Mouse (Mus musculus) spleen, adult 2 months (tissue): ENCODE data around the gene Mcoln3. TPM values are rescaled to one million over a fixed set of nuclear protein-coding genes. Genes with fewer than 3 reads are reported as not detected.

Experiments
- DNase-seq, 2 experiments: peaks; one replicate each; pipeline versions ENCODE4 v3.0.0 to v3.0.0-alpha.2; 2012 to 2021; ENCODE audit warnings: low spot score in 2 of 2, low read depth in 1 of 2
- H3K27ac ChIP-seq: fragments of 200-500 bp; 2 replicates; pipeline ENCODE4 v1.5.1; 2012; ENCODE audit warnings: low read length, inconsistent platforms; ENCODE audit not compliant: insufficient read depth
- H3K27me3 ChIP-seq: fragments of 200-500 bp; 2 replicates; pipeline ENCODE4 v1.6.1; 2012; ENCODE audit warnings: mild to moderate bottlenecking, moderate library complexity, low read length, inconsistent platforms; ENCODE audit not compliant: control insufficient read depth, insufficient read depth
- H3K36me3 ChIP-seq: fragments of 200-500 bp; 2 replicates; pipeline ENCODE4 v1.6.1; 2012; ENCODE audit warnings: mild to moderate bottlenecking, low read length, inconsistent platforms; ENCODE audit not compliant: control insufficient read depth, insufficient read depth
- H3K4me1 ChIP-seq: fragments of 200-500 bp; 2 replicates; pipeline ENCODE4 v1.6.1; 2011; ENCODE audit warnings: inconsistent platforms; ENCODE audit not compliant: control insufficient read depth, insufficient read depth, insufficient read length
- H3K4me3 ChIP-seq: fragments of 200-500 bp; 2 replicates; pipeline ENCODE4 v1.5.1; 2011; ENCODE audit warnings: mild to moderate bottlenecking, inconsistent platforms; ENCODE audit not compliant: insufficient read depth, insufficient read length; ENCODE audit errors: extremely low read depth
- CTCF ChIP-seq: fragments of 200-500 bp; IDR thresholded peaks from 2 replicates; pipeline ENCODE4 v1.5.1; 2011; ENCODE audit warnings: mild to moderate bottlenecking, inconsistent platforms; ENCODE audit not compliant: insufficient read depth, insufficient read length, insufficient replicate concordance; ENCODE audit errors: extremely low read depth
- POLR2A ChIP-seq: fragments of 200-500 bp; IDR thresholded peaks from 2 replicates; pipeline ENCODE4 v1.6.1; 2011; ENCODE audit warnings: low read depth, low read length, inconsistent platforms
- WGBS: fragments of 180-500 bp; shearing (Covaris S2); methylation state at CpG from one replicate; pipeline ENCODE4 v1.1.7; 2018; 5-methylcytosine and 5-hydroxymethylcytosine counted together
- polyA plus RNA-seq: library from polyadenylated mRNA; depleted of rRNA; stranded (reverse); fragments of >200 nt; gene quantifications from 2 replicates; pipeline ENCODE4 v1.2.3, GENCODE M21; 2012; rRNA removed

Mcoln3 gene
- polyA plus RNA-seq, 1 experiment, result 4.1 TPM

GRCm38 (mm10) chr3:146184992-146185657 is 67.9 kb downstream of the Mcoln3 start:
- Histone ChIP-seq H3K4me3 (no peak overlapping the region), H3K27me3 (no peaks in the 10 kb centered on the region), H3K36me3 (peaks cover 3% of the 10 kb centered on the region; the same call in 1 of the 2 replicates), H3K27ac (no peak overlapping the region), H3K4me1 (no peaks in the 10 kb centered on the region)
- WGBS, result 61% methylated on average over 13 of the region's 13 CpGs
- peak; percentile 24 to 41 for DNase-seq
- TF ChIP-seq POLR2A, result no peak
- peak; percentile 71; the same call in 1 of the 2 replicates for TF ChIP-seq CTCF

GRCm38 (mm10) chr3:146186033-146186432 is 68.8 kb downstream of the Mcoln3 start:
- DNase-seq, result no peak
- peaks cover 3% of the 10 kb centered on the region; the same call in 1 of the 2 replicates for H3K36me3 ChIP-seq
- WGBS, result 87% methylated on average over 10 of the region's 10 CpGs
- no peaks in the 10 kb centered on the region for H3K27me3 ChIP-seq
- H3K27ac ChIP-seq, result no peak overlapping the region
- TF ChIP-seq POLR2A, result no peak
- no peak for TF ChIP-seq CTCF
- H3K4me3 ChIP-seq, result no peak overlapping the region
- H3K4me1 ChIP-seq, result no peaks in the 10 kb centered on the region

GRCm38 (mm10) chr3:146189933-146190332 is 72.7 kb downstream of the Mcoln3 start:
- H3K27me3 ChIP-seq, result no peaks in the 10 kb centered on the region
- no peak overlapping the region for H3K4me3 ChIP-seq
- DNase-seq, result no peak
- TF ChIP-seq CTCF (peak; percentile 14; the same call in 1 of the 2 replicates), POLR2A (no peak)
- no peaks in the 10 kb centered on the region for H3K4me1 ChIP-seq
- 86% methylated on average over 10 of the region's 10 CpGs for whole genome bisulfite sequencing
- H3K36me3 ChIP-seq, result peaks cover 2% of the 10 kb centered on the region; the same call in 1 of the 2 replicates
- no peak overlapping the region for H3K27ac ChIP-seq

Other genes with a start within 250 kb of the Mcoln3 start
- gene Bcl10, start 194.6 kb upstream of the Mcoln3 start, polyA plus RNA-seq, result 11.4 and 11.7 TPM in 2 replicates
- gene 2410004B18Rik, start 179.4 kb upstream of the Mcoln3 start, polyA plus RNA-seq, result 9.0 and 14.8 TPM in 2 replicates
- gene Syde2, start 129.6 kb upstream of the Mcoln3 start, polyA plus RNA-seq, result 0.57 and 0.67 TPM in 2 replicates
- not detected in 2 replicates for gene Wdr63, start 9.3 kb upstream of the Mcoln3 start, polyA plus RNA-seq
- 6.6 and 8.2 TPM in 2 replicates for gene Mcoln2, start 32.4 kb downstream of the Mcoln3 start, polyA plus RNA-seq
- gene Lpar3, start 103.5 kb downstream of the Mcoln3 start, polyA plus RNA-seq, result 0.57 and 1.2 TPM in 2 replicates